Mouse (Mus musculus) thymus, postnatal 10 days (tissue): ENCODE results near the gene Sfrp4.
"Not testable (repeated sequence)": the region's sequence is repeated elsewhere in the genome, so short reads cannot be mapped to it uniquely, and the experiment has no call there.

Source experiments
- DNase-seq, 2 experiments: peaks; one replicate each; pipeline ENCODE4 v3.0.0; 2021; ENCODE audit warnings: low spot score in 2 of 2

Gene Sfrp4

DNA sequence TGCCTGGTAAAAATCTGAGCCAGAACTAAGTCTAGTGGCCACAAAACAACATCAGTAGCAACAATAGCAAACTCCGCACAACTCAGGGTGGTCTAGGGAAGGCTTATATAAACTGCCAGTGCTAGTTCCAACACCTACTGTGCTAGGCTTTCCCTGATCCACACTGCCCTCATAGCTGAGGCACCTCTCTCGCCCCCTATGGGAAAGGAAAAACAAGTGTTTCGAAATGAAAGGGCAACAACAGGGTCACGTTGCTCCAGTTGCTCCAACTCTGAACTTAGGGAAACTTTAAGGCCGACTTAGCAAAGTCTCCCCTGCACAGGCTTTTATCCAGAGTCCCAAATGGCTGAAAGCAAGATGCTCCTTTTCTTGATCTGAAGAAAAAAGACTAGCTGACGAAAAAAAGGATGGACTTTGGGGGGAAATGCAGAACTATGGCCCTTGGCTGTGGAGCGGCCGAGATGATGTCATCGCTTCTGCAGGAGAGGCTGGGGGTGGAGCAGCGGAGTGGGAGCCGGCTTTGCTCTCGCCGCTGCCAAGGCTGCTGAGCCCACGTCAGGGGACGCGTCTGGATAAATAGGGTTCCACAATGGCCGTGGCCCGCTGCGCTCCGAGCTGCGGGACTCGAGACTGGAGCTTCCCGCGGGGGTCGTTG, at the start of gene Sfrp4:
Gene Sfrp4 (plus strand): TSS at position 532 of the 655 bp plus-strand sequence.
- DNase-seq = no peak

DNA sequence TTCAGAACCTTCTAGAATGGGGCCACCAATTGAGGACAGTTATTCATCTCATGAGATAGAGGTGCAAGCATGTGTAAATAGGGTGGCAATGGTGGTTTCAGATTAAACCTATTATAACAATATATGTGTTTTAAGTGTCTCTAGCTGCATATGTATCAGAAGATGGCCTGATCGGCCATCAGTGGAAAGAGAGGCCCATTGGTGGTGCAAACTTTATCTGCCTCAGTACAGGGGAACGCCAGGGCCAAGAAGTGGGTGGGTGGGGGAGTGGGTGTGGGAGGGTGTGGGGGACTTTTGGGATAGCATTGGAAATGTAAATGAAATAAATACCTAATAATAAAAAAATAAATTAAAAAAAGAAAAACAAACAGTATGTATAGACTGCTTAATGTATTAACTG, 48.2 kb upstream of the Sfrp4 start:
- DNase-seq = not testable (repeated sequence)

DNA sequence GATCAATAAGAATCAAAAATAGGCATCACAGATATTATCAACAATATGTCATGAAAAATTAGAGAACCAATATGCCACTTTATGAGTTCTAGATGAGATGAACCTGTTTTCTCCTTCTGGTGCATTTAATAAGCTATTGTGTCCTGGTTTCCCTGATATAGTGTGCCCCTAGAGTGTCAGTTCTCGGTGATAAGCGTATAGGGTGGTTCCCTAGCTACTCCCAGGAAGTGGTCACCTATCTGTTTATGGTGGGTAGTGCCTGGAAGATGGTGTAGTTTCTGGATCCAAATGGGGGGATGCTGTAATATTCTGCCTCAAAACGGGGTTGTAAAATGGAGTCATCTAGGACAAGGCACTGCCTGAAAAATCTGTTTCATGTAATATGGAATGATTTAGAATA, 47.0 kb upstream of the Sfrp4 start:
- no peak for DNase-seq

DNA sequence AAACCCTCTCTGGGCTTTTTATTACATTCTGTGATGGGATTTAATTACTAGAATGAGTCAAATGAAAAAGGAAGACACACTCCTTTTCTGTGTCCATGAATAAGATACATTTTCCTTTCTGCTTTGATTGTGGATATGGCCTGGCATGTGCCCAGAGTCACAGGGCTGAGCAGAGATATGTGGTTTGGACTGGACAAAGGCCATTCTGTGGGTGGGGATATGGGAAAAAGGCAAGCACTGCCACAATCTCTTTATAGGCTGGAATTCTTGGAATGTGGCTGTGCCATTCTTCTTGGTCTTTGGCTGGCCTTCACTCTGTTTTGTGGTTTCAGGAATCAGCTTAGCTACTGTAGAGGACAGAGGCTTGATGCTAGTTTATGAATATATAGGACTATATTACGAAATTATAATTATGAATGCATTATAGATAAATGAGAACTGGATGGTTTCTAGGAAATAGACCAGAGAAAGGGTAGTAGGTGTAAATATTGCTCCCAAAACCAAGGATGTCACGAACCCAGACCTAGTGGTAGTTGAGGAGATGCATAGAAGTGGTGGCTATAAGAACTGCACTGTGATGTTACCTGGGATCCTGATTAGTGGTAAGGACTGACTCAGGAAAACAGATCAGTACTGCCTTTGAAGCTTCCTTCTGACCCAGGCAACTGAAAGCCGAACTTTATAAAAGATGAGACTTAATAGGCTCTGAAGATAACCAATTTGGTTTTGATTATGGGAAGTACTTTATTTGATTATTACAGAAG, 31.7 kb upstream of the Sfrp4 start:
- DNase-seq = no peak

DNA sequence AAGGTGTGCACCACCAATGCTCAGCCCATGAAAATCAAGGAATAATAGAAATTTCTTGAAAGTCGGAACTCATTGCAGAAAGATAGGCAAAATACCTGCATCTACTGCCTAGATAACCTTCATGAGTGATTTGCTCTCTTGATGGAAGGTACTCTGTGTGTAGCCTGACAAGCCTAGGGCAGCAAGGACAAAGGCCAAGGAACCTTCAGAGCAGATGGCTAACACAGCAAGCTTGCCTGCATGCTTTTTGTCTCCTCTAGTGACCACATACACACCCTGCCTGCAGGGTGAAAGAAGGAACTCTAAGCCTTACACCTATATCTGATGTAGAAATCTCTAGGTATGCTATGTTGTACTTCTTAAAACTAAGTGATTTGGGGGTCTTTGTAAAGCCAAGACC, 27.8 kb upstream of the Sfrp4 start:
- no peak for DNase-seq

DNA sequence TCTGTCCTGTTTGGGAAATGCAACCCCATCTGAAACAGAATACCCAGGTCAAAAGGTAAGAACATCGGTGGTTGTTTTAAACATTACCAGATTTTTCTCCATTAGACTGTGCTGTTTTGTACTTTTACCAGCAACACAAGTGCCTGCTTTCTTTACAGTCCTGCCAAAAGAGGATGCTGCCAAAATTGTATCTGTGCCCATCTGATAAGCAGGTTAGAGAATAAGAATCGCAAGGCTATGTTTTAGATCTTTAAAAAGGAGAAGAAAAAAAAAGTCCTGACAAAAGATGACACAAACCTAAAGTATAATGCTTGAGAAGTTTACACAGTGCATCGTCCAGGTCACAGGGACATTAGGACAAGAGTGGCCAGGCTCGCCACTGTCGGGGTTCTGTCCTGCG, 23.7 kb upstream of the Sfrp4 start:
- DNase-seq = no peak

DNA sequence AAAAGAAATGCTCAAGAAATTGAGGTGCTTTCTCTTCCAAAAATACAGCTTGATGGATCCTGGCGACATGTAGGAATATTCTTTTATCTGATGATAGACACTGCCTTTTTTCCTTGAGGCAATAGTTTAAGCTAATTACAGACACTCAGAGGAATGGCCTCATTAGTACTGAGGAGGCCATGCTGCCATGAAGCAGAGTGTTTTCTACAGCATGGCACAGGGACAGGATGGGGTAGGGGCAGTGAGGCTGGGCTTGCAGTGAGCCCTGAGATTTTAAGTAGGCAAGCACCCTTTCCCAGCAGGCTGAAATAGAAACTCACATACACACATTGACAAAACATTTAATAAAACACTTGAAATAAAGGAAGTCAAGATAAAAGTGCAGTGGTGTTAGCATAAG, 20.4 kb upstream of the Sfrp4 start:
- DNase-seq = no peak

DNA sequence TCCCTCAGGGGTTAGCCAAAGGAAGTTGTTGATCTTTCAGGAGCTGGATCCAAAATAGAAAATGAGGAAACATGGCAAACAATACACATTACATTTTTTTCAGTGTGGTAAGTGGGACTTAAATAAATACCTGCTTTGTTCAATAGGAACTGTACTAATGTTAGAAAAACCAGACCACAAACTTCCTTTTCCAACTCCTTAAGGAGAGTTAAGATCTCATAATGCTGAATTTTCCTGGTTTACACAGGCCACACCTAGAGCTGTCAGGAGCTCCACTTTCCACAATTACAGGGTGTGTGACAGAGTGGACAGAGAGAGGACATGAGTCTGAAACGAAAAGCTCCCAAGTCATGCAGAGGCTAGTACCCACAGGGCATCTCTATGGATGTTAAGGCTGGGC, 19.2 kb upstream of the Sfrp4 start:
- DNase-seq = no peak

DNA sequence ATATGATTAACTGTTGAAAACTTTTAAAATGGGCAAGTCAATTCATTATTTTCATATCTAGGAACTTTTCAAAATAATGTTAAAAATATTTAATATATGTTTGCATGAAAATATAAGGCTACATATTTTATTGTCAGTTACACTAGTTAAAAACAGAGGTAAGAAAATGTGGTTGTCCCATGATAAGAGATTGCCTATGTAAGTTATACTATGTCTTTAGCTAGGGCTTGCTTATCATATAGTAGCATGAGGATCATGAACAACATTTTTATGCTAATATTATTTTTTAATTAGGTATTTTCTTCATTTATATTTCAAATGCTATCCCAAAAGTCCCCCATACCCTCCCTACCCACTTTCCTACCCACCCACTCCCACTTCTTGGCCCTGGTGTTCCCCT, 18.0 kb upstream of the Sfrp4 start:
- no peak for DNase-seq

DNA sequence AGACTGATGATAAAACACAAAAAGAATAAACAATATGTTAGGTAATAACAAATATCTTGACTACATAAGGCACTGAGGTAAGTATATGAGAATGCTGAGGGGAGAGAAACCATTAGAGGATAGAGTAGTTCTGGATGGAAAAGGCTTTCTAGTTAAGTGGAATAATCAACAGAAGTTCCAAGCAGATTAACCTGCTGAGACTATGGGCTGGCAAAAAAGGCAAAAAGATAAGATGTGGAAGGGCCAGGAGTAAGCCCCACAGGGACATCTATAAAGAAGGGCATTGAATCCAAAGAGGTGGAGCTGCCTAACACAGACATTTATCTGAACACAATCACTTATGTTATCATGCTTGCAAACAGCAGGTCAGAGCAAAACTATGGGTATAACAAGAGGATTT, 14.8 kb upstream of the Sfrp4 start:
- no peak for DNase-seq

DNA sequence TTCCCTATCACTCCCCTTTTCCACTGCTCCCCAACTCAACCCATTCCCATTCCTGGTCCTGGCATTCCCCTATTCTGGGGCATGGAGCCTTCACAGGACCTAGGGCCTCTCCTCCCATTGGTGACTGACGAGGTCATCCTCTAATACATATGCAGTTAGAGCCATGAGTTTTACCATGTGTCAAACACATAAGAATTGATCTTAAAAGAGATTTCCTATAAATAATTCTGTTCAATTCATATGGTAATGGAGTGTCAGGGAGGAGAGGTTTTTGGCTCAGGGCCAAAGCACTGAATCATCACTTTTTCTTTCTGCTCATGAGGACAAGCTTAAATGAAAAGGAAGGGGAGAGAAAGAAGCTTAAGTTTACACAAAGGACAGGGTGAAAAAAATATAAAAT, 10.6 kb upstream of the Sfrp4 start:
- DNase-seq = no peak

DNA sequence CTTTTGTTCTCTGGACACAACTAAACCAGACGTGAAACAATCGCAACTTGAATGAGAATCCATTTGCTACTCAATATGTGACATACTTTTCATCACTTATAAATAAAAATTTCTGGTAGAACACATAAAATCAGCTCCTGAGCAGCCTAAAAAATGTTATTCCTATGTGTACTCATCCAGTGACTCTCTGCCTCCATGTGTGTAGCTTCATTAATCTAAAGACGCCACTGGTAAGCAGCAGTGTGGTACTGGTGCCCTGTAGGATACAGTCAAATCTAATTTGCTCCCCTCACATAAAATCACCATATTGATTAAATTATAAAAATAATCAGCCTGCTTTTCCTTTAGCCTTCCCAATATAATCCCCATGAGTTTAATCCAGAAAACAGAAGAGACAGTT, 9.9 kb upstream of the Sfrp4 start:
- no peak for DNase-seq

DNA sequence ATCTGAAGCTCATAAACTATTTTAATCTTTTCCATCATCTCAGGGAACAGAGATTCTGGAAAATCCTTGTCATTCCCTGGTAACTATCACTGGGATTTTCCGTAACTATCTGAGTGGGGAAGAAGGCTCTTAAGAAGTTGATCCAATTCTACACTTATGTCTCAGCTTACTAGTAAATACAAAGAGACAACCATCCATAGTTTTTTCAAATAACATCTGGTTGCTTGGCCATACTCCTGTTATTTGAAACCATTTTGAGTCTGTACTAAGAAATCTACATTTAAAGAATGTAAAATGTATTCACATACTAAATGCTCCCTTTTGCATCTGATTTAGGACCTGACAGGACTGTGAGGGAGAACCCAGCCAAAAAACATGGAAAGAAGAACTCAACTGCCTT, 9.5 kb upstream of the Sfrp4 start:
- DNase-seq = no peak

DNA sequence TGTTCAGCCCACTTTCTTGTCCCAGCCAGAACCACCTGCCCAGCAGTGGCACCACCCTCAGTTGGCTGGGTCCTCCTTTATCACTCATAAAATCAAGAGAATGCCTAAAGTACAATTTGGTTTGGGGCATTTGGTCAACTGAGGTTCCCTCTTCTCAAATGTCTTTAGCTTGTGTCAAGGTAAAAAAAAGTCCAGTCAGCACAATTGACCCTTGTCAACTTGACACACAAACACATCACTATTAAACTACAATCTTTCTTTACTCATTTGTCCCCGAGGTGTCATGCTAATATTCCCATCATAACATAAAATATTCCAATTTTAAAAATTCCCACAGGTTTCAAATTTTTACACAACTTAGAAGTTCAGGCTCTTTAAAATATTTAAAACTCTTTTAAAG, 8.6 kb upstream of the Sfrp4 start:
- DNase-seq = no peak

DNA sequence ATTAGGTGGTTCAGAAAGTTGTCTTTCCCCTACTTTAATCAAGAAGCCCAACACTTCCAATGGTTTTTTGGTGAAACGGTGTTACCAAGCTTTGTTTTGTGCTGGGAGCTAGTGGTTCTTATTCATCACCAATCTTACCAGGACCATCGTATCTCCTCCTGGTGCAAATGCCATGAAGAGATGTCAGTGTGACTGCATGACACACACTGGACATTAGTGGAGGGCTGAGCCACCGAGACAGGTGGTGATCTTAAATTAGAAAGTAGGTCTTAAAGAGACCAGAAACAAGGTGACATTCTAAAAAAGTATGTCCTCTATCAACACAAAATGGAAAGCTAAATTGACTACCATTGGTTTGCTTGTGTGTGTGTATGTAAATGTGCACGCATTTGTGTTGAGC, 4.8 kb upstream of the Sfrp4 start:
- no peak for DNase-seq

DNA sequence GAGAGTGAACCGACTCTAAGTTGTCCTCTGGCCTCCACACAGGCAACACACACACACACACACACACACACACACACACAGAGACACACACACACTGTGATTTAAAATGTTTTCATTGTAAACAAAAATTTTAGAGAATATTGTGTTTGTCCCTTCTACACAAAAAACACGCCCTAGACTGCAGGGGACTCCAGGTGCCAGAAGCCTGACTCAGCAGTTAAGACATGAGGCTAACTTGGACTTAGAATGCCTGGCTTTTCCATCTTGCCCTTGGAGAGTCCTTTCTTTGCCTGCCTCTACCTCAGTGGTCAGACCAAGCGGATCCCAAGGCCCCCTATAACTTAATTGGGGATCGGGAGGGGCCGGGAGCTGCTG, 4.1 kb upstream of the Sfrp4 start:
- DNase-seq = no peak

DNA sequence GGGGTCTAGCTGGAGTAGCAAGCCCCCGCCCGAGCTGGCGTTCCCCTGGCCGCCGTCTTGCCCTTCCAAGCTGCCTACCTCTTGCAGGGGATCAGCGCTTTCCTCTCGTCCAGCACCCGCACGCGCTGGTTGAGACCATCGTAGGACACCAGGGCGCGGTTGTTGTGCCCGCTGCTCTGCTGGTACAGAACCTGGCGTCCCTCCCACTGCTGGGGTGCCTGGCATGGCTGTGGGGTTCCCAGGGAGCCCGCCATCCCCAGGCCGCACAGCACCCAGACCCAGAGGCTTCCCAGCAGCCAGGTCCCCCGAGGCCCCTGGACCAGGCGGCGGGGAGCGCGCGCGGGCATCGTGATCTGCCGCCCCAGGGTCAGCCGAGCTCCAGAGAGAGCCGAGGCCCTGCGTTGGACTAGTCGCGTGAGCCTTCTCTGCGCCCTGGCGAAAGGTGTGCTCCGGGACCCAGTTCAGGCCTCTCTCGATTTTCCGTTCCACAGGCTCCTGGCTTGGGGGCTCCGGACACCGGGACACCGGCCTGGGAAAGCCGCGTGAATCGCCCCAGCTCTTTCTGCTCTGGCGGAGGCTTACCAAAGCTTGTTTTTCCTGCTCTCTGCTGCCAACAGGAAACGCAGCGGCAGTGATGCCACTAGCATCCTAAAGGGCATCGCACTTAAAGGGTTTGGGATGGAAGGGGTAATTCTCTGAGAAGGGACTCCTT, 3.5 kb upstream of the Sfrp4 start, which contains the start of gene Epdr1:
Gene Epdr1 (minus strand): TSS at position 712 of the 712 bp plus-strand sequence.
- peak; percentile 14 to 39 for DNase-seq

DNA sequence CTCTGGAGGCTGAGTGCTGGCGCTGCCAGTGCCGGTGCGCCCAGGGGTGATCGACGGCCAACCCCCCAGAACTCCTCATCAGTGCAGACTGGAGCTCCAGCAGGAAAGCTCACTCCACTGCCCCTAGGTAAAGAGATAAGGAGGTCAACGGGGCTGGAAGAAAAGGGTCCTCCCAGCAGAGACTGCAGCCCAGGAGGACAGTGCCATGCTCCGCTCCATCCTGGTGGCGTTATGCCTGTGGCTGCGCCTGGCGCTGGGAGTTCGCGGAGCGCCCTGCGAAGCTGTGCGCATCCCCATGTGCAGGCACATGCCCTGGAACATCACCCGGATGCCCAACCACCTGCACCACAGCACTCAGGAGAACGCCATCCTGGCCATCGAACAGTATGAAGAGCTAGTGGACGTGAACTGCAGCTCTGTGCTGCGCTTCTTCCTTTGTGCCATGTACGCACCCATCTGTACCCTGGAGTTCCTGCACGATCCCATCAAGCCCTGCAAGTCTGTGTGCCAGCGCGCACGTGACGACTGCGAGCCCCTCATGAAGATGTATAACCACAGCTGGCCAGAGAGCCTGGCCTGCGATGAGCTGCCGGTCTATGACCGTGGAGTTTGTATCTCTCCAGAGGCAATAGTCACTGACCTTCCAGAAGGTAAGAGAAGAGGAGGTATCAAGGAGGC, 463 bp downstream of the Sfrp4 start:
- DNase-seq = no peak

DNA sequence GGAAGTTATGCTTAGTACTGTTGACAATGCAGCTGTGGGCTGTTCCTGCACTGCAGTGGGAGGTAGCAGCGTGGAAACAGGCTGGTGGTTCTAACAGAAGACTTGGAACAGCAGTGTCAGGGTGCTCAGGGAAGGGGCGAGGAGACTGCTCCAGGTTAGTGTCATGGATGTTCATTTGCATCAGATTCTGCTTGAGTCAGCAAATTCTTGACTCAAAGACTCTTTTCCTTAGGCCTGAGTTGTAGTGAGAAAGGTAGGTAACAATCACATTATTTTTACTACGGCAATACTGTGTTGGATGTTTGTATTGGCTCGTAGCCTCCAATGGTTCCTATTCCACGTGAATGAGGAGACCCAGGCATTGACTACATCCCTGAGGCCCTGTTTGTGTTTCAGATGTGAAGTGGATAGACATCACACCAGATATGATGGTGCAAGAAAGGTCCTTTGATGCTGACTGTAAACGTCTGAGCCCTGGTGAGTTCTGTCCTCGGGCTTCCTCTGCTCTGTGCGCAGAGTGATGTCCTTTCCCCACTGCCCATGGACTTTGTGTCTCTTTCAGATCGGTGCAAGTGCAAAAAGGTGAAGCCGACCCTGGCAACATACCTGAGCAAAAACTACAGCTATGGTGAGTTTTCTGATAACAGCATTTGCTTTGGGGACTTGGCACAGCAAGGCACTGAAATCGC, 1.9 kb downstream of the Sfrp4 start:
- DNase-seq = no peak

DNA sequence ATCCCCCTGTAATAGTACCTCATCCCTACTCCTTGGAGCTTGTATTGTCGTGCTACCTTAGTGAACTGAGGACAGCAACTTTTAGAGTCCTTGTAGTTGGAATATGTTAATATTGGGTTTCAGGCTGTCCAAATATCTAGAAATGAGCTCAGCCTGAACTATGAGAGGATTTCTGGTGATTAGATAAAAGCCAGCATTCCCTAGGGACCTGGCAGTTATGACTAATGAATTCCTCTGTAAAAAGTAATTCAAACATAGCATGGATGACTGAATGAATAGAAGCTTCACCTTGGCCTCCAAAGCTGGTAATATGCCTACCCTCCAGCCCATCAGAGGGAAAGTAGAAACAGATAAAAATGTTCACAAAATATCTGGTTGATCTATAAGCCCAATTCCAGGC, 3.6 kb downstream of the Sfrp4 start:
- DNase-seq = no peak

DNA sequence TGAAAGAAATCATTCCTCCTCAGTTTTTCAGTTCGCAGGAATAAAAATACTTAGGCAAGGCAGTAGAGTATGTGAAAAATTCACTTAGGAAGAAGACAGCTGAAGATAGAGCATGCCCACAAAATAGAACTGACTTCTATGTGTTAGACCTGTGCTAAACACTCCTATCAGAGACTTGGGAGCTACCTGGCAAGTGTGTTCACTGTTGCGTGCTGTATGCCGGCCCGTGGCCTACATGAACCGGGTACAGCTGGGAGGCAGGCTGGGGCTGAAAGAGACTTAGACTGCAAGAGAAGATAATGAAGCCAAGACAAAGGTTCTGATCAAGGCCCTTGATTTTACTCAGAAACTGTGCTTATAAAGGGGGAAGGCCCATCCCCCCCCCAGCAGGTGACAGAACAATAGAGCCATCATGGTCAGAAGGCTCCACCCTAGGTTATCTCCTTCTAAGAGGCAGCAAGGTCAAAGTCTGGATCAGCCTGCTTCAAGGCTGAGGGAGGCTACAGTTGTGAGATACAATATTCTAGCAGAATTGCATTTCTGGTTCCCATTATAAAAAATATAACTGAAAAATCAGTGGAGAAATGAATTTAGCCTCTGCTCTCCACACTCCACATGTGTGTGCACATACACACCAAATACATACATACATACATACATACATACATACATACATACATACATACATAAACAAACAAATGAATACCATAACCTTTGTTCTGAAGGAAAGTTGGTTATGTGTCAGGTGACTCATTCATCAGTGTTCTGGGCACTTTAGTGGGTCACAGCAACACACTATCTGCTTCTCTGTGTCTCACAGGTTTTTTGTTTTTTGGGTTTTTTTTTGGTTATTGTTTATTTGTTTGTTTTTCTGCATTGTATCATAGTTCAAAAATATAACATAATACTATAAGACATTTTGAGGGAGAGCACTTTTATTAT, 8.1 kb downstream of the Sfrp4 start:
- DNase-seq = no peak
